Mouse (Mus musculus): ENCODE results near the gene Ccdc102a.

Gene Ccdc102a

GRCm38 (mm10) chr8:94919256-94919655 is 1.4 kb upstream of the Ccdc102a start:
- DNase-seq = peak; percentile 42 to 55

GRCm38 (mm10) chr8:94917352-94917751 is 546 bp downstream of the Ccdc102a start:
- DNase-seq = peak; percentile 78 to 83

- DNase-seq = no peak
Measured at GRCm38 (mm10) chr8:94916960-94917324, 956 bp downstream of the Ccdc102a start.

GRCm38 (mm10) chr8:94916311-94916959 is 1.5 kb downstream of the Ccdc102a start:
- no peak for DNase-seq

GRCm38 (mm10) chr8:94914701-94915101 is 3.2 kb downstream of the Ccdc102a start:
- DNase-seq = no peak

GRCm38 (mm10) chr8:94914256-94914655 is 3.6 kb downstream of the Ccdc102a start:
- no peak for DNase-seq

GRCm38 (mm10) chr8:94913061-94913660 is 4.7 kb downstream of the Ccdc102a start:
- DNase-seq = no peak

- DNase-seq = peak; percentile 59 to 69
Measured at GRCm38 (mm10) chr8:94908847-94909246, 9.1 kb downstream of the Ccdc102a start.

- no peak for DNase-seq
Measured at GRCm38 (mm10) chr8:94907591-94908300, 10.2 kb downstream of the Ccdc102a start.

GRCm38 (mm10) chr8:94904450-94905175 is 13.3 kb downstream of the Ccdc102a start:
- DNase-seq = no peak

- DNase-seq = no peak
Measured at GRCm38 (mm10) chr8:94903709-94904108, 14.2 kb downstream of the Ccdc102a start.

- DNase-seq = no peak
Measured at GRCm38 (mm10) chr8:94901031-94901430, 16.9 kb downstream of the Ccdc102a start.

- no peak for DNase-seq
Measured at GRCm38 (mm10) chr8:94900617-94901016, 17.3 kb downstream of the Ccdc102a start.

GRCm38 (mm10) chr8:94899262-94899661 is 18.6 kb downstream of the Ccdc102a start:
- DNase-seq = no peak

GRCm38 (mm10) chr8:94892917-94893316 is 25.0 kb downstream of the Ccdc102a start:
- DNase-seq = no peak

- DNase-seq = no peak
Measured at GRCm38 (mm10) chr8:94888383-94889036, 29.4 kb downstream of the Ccdc102a start.

GRCm38 (mm10) chr8:94880742-94881141 is 37.2 kb downstream of the Ccdc102a start:
- DNase-seq = no peak

GRCm38 (mm10) chr8:94876820-94877219 is 41.1 kb downstream of the Ccdc102a start:
- DNase-seq = no peak

- DNase-seq = peak; percentile 85 to 90
Measured at GRCm38 (mm10) chr8:94876197-94876730, 41.6 kb downstream of the Ccdc102a start, which contains the start of gene Dok4. TSS of gene Dok4 (minus strand) at chr8:94876330.

GRCm38 (mm10) chr8:94875871-94876150 is 42.1 kb downstream of the Ccdc102a start:
- DNase-seq = no peak

GRCm38 (mm10) chr8:94875096-94875870 is 42.6 kb downstream of the Ccdc102a start:
- DNase-seq = no peak

GRCm38 (mm10) chr8:94874358-94874757 is 43.5 kb downstream of the Ccdc102a start:
- peak; percentile 56 to 65 for DNase-seq

Measured in thymus, postnatal 36 days (tissue).